Mouse (Mus musculus): Measurements from ENCODE around the gene Oaf. TPM values are rescaled to one million over a fixed set of nuclear protein-coding genes. Genes with fewer than 3 reads are reported as not detected.

Oaf gene
- polyA plus RNA-seq, 1 experiment from 2014 or later = 92.9 TPM

DNA sequence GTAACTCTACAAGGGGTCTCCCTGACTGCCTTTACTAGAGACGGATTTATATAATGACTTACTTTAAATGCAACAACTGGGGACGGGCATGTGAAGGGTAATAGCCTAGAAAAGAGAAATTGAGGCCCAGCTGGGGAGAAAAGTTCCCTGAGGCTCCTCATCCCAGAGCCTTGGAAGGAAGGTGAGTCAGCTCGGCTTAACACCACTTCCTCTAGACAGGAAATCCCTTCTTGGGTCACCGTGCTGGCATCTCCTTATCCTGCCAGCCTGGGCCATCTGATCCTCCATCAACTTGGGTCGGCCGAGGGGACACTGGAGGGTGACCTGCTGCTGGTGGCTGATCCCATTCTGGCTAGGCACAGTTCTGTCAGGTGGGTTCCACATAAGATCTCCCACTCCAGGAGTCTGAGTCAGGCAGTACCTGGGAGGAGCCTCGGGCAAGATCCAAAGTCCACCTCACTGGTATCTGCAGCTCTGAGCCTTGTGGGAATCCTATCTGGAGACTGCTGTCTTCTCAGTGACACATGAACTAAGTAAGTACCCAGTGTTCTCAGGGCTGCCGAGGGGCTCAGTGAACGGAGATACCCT, 13.0 kb downstream of the Oaf start:
- no peak for ATAC-seq (ENCODE audit: insufficient number of reproducible peaks, insufficient read depth, low FRiP score, low read depth)
- Histone ChIP-seq H3K4me2 (replicated peaks; ENCODE audit: low read depth, low read length) (no peak overlapping the region), H3K4me3 (ENCODE audit: low read depth, low read length) (no peak overlapping the region), H3K9me3 (ENCODE audit: control insufficient read depth, low read depth, low read length) (no peaks in the 10 kb centered on the region), H3K4me1 (ENCODE audit: control insufficient read depth, insufficient read depth, low read length) (peaks cover 46% of the 10 kb centered on the region), H3K27me3 (ENCODE audit: control insufficient read depth, insufficient read depth, low read length) (no peaks in the 10 kb centered on the region), H3K9ac (replicated peaks; ENCODE audit: low read depth, low read length) (no peak overlapping the region), H3K36me3 (ENCODE audit: control insufficient read depth, insufficient read depth, low read length) (peaks cover 5% of the 10 kb centered on the region), H3K27ac (ENCODE audit: low read length) (peak overlapping the region; percentile 39)
- WGBS = 70% methylated on average over 9 of the region's 9 CpGs

- H3K27me3 ChIP-seq (ENCODE audit: control insufficient read depth, insufficient read depth, low read length) = no peaks in the 10 kb centered on the region
- H3K27ac ChIP-seq (ENCODE audit: low read length) = peak overlapping the region; percentile 1; the same call in 1 of the 2 replicates
- peaks cover 13% of the 10 kb centered on the region for H3K36me3 ChIP-seq (ENCODE audit: control insufficient read depth, insufficient read depth, low read length)
- peaks cover 34% of the 10 kb centered on the region for H3K4me1 ChIP-seq (ENCODE audit: control insufficient read depth, insufficient read depth, low read length)
- ATAC-seq (ENCODE audit: insufficient number of reproducible peaks, insufficient read depth, low FRiP score, low read depth) = no peak
- H3K4me3 ChIP-seq (ENCODE audit: low read depth, low read length) = no peak overlapping the region
- no peak overlapping the region for H3K9ac ChIP-seq (replicated peaks; ENCODE audit: low read depth, low read length)
- H3K9me3 ChIP-seq (ENCODE audit: control insufficient read depth, low read depth, low read length) = no peaks in the 10 kb centered on the region
- WGBS = 6% methylated on average over 2 of the region's 2 CpGs
- no peak overlapping the region for H3K4me2 ChIP-seq (replicated peaks; ENCODE audit: low read depth, low read length)
These were observed 14.2 kb downstream of the Oaf start for GRCm38 (mm10) chr9:43225481-43225880.

DNA sequence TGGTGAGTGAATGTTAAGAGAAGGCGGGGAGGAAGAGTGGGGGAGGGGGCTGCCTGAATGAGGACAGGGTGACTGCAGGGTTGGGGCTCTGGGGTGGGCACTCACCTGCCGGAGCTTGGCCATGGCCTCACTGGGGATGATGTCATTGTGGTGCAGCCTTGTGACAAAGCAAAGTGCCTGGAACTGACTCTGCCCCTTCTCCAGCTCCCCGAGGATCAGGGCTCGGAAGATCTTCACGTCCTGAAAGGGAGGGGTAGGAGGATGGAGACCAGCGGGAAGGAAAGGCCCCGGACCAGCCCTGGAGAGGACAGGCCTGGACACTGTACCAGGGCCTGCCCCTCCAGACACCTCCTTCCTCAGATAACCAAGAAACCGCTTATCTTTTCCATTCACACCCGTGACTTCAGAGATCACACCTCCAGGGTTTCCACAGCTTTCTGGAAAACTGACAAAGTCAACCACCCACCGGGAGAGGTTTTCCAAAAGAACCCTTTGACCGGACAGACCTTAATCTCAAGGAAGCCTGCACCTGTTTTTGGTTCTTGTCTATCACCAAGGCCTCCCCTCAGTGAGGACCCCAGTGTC, 14.8 kb downstream of the Oaf start:
- Histone ChIP-seq H3K4me3 (ENCODE audit: low read depth, low read length) (no peak overlapping the region), H3K27ac (ENCODE audit: low read length) (peak overlapping the region; percentile 1; the same call in 1 of the 2 replicates), H3K9me3 (ENCODE audit: control insufficient read depth, low read depth, low read length) (no peaks in the 10 kb centered on the region), H3K9ac (replicated peaks; ENCODE audit: low read depth, low read length) (no peak overlapping the region), H3K4me2 (replicated peaks; ENCODE audit: low read depth, low read length) (no peak overlapping the region), H3K27me3 (ENCODE audit: control insufficient read depth, insufficient read depth, low read length) (no peaks in the 10 kb centered on the region), H3K4me1 (ENCODE audit: control insufficient read depth, insufficient read depth, low read length) (peaks cover 28% of the 10 kb centered on the region), H3K36me3 (ENCODE audit: control insufficient read depth, insufficient read depth, low read length) (peaks cover 14% of the 10 kb centered on the region)
- WGBS = 43% methylated on average over 11 of the region's 11 CpGs
- ATAC-seq (ENCODE audit: insufficient number of reproducible peaks, insufficient read depth, low FRiP score, low read depth) = no peak

- peaks cover 23% of the 10 kb centered on the region for H3K4me1 ChIP-seq (ENCODE audit: control insufficient read depth, insufficient read depth, low read length)
- no peak overlapping the region for H3K4me2 ChIP-seq (replicated peaks; ENCODE audit: low read depth, low read length)
- H3K9me3 ChIP-seq (ENCODE audit: control insufficient read depth, low read depth, low read length) = no peaks in the 10 kb centered on the region
- H3K36me3 ChIP-seq (ENCODE audit: control insufficient read depth, insufficient read depth, low read length) = peaks cover 14% of the 10 kb centered on the region
- WGBS = 59% methylated on average over 8 of the region's 8 CpGs
- no peak overlapping the region for H3K9ac ChIP-seq (replicated peaks; ENCODE audit: low read depth, low read length)
- no peak overlapping the region for H3K4me3 ChIP-seq (ENCODE audit: low read depth, low read length)
- no peaks in the 10 kb centered on the region for H3K27me3 ChIP-seq (ENCODE audit: control insufficient read depth, insufficient read depth, low read length)
- ATAC-seq (ENCODE audit: insufficient number of reproducible peaks, insufficient read depth, low FRiP score, low read depth) = no peak
- H3K27ac ChIP-seq (ENCODE audit: low read length) = no peak overlapping the region; the same call in 1 of the 2 replicates
These were observed 17.3 kb downstream of the Oaf start for GRCm38 (mm10) chr9:43222429-43222715.

DNA sequence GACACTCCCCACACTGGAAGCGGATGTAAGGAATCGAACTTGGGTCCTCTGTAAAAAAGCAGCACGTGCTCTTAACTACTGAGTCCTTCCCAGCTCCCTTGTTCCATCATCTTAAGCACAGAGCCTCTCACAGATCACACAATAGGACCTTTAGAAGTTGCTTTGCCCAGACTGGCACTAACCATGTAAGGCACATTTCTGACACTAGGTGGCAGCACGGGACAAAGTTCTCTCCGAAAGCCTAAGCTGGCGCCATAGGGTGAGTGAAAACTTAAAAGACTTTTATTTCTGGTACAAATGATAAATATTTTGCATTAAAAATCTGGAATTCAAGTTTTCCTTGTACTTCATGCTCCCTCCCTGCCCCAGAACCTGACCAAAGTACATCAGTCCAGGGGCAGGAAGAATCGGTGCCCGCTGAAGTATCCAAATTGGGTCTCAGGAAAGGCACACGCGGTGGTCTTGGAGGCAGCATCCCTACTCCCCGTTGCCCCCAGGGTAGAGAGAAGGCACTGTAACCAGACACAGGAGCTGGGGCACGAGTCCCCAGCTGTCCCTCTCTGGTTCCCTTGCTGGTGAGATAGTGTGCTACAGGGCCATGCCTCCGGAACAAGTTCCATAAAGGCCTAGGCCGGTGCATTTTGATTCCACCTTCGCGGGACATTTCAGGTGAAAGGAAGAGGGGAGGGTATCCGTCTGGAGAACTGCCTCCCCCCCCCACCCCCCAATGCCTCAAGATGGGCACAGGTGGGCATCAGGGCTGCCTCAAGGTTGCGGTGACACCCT, 17.9 kb downstream of the Oaf start:
- no peak overlapping the region for H3K9ac ChIP-seq (replicated peaks; ENCODE audit: low read depth, low read length)
- H3K4me2 ChIP-seq (replicated peaks; ENCODE audit: low read depth, low read length) = no peak overlapping the region
- H3K4me1 ChIP-seq (ENCODE audit: control insufficient read depth, insufficient read depth, low read length) = peaks cover 18% of the 10 kb centered on the region
- H3K27me3 ChIP-seq (ENCODE audit: control insufficient read depth, insufficient read depth, low read length) = no peaks in the 10 kb centered on the region
- no peak overlapping the region; the same call in 1 of the 2 replicates for H3K27ac ChIP-seq (ENCODE audit: low read length)
- no peak; the same call in 1 of the 2 replicates for ATAC-seq (ENCODE audit: insufficient number of reproducible peaks, insufficient read depth, low FRiP score, low read depth)
- H3K36me3 ChIP-seq (ENCODE audit: control insufficient read depth, insufficient read depth, low read length) = peaks cover 14% of the 10 kb centered on the region
- 45% methylated on average over 18 of the region's 18 CpGs for WGBS
- H3K9me3 ChIP-seq (ENCODE audit: control insufficient read depth, low read depth, low read length) = no peaks in the 10 kb centered on the region
- H3K4me3 ChIP-seq (ENCODE audit: low read depth, low read length) = no peak overlapping the region

DNA sequence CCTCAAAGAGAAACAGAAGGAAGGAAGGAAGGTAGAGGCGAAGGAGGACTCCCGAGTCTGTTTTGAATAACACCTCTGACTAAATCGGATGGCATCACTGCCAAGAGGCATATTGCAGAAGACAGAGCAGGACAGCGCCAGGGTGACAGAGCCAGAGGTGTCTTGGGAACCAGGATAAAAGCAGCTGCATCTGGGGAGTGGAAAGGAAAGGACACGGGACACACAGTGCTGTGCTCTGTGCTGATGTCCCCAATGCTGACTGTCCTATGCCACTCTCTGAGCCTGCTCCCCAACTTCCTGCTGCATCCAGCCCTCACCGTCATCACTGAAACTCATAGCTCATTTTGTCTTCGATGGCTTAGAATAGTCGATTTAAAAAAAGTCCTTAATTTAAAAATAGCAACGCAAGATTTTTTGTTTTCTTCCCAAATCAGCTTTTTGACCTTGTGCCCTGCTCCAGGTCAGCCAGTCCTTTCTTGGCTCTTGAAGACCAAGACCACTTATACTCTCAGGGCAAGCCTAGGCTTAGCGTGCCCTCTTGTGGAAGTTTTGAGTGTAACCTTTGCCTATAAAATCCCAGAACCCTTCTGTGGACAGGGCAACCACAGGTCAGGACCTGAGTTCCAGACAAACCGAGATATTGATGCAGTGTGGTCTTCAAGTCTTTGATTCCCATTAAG, 28.8 kb downstream of the Oaf start:
- Histone ChIP-seq H3K4me1 (ENCODE audit: control insufficient read depth, insufficient read depth, low read length) (peaks cover 18% of the 10 kb centered on the region), H3K9me3 (ENCODE audit: control insufficient read depth, low read depth, low read length) (no peaks in the 10 kb centered on the region), H3K4me3 (ENCODE audit: low read depth, low read length) (no peak overlapping the region), H3K4me2 (replicated peaks; ENCODE audit: low read depth, low read length) (no peak overlapping the region; the same call in 1 of the 2 replicates), H3K9ac (replicated peaks; ENCODE audit: low read depth, low read length) (no peak overlapping the region), H3K27me3 (ENCODE audit: control insufficient read depth, insufficient read depth, low read length) (peaks cover 2% of the 10 kb centered on the region; the same call in 1 of the 2 replicates), H3K36me3 (ENCODE audit: control insufficient read depth, insufficient read depth, low read length) (no peaks in the 10 kb centered on the region), H3K27ac (ENCODE audit: low read length) (peak overlapping the region; percentile 77)
- ATAC-seq (ENCODE audit: insufficient number of reproducible peaks, insufficient read depth, low FRiP score, low read depth) = peak; percentile 9; the same call in 1 of the 2 replicates
- WGBS = 24% methylated on average over 11 of the region's 11 CpGs

DNA sequence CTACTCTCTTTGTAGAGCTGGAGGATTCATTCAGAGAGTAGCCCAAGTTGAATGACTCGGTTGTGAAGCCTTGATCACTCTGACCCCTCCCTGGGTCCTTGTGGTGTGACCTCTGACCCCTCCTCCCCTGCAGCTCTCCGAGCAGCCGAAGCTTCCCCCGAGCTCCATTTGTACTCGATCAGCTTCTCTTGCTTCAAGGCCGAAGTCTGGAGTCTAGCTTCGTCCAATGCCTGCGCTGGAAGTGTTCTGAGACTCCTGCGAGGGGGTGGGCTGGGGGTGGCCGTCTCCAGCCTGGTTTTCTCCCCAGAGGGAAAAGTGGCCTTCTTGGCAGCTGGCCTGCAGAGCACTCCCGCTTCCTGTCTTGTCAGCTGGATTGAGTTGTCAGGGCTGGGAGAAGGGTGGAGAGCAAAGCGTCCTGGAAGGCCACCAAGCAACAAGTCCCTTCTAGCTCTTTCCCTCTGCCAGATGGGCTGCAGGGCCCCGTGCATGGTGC, 29.5 kb downstream of the Oaf start, which contains the start of gene Pou2f3:
TSS of gene Pou2f3 (minus strand) at position 180 of the 493 bp plus-strand sequence.
- H3K9me3 ChIP-seq (ENCODE audit: control insufficient read depth, low read depth, low read length) = no peaks in the 10 kb centered on the region
- H3K27ac ChIP-seq (ENCODE audit: low read length) = peak within 1 kb of the TSS; percentile 77
- peak; percentile 70; the same call in 1 of the 2 replicates for ATAC-seq (ENCODE audit: insufficient number of reproducible peaks, insufficient read depth, low FRiP score, low read depth)
- peak within 1 kb of the TSS; percentile 27; the same call in 1 of the 2 replicates for H3K4me2 ChIP-seq (replicated peaks; ENCODE audit: low read depth, low read length)
- WGBS = 6% methylated on average over 13 of the region's 13 CpGs
- H3K36me3 ChIP-seq (ENCODE audit: control insufficient read depth, insufficient read depth, low read length) = no peaks in the 10 kb centered on the region
- H3K27me3 ChIP-seq (ENCODE audit: control insufficient read depth, insufficient read depth, low read length) = peaks cover 9% of the 10 kb centered on the region; the same call in 1 of the 2 replicates
- H3K9ac ChIP-seq (replicated peaks; ENCODE audit: low read depth, low read length) = no peak within 1 kb of the TSS
- peaks cover 25% of the 10 kb centered on the region for H3K4me1 ChIP-seq (ENCODE audit: control insufficient read depth, insufficient read depth, low read length)
- no peak within 1 kb of the TSS for H3K4me3 ChIP-seq (ENCODE audit: low read depth, low read length)

DNA sequence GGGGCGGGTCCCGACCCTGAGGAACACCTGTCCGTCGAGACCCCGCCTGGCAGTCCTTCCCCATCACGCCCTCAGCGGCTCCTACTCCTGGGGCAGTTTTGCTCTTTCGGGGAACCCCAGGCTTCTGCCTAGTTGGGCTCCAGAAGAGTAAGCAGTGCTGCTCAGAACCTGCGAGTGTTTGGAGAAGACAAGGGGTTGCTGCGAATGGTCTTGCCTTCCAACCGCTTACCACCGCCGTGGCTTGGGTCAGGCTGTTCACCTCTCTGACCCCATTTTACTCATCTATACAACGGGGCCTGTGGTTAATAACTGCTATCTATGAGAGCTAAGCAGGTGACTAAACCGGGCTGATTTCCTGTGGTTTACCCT, 33.7 kb downstream of the Oaf start:
- Histone ChIP-seq H3K9ac (replicated peaks; ENCODE audit: low read depth, low read length) (no peak overlapping the region), H3K4me2 (replicated peaks; ENCODE audit: low read depth, low read length) (peak overlapping the region; percentile 70), H3K27ac (ENCODE audit: low read length) (no peak overlapping the region), H3K36me3 (ENCODE audit: control insufficient read depth, insufficient read depth, low read length) (no peaks in the 10 kb centered on the region), H3K4me3 (ENCODE audit: low read depth, low read length) (peak overlapping the region; percentile 31), H3K27me3 (ENCODE audit: control insufficient read depth, insufficient read depth, low read length) (peaks cover 16% of the 10 kb centered on the region; the same call in 1 of the 2 replicates), H3K9me3 (ENCODE audit: control insufficient read depth, low read depth, low read length) (no peaks in the 10 kb centered on the region), H3K4me1 (ENCODE audit: control insufficient read depth, insufficient read depth, low read length) (peaks cover 25% of the 10 kb centered on the region)
- WGBS = 2% methylated on average over 15 of the region's 15 CpGs
- 0 out of 2 replicates have a peak, but pooled peaks have one; percentile 1 for ATAC-seq (ENCODE audit: insufficient number of reproducible peaks, insufficient read depth, low FRiP score, low read depth)

Measured in stomach, embryonic 14.5 days (tissue).